Mouse (Mus musculus) small intestine, adult 2 months (tissue): ENCODE measurements at regions not wholly inside any gene's neighbourhood (a gene's known extent, or its start where the extent isn't known, plus 50 kb on each side); places are given as distances from the start of the nearest gene placed in this dataset.

Source experiments
- CTCF ChIP-seq: fragments of 200-500 bp; IDR thresholded peaks from 2 replicates; pipeline ENCODE4 v1.5.1; 2012; ENCODE audit warnings: low read depth, mild to moderate bottlenecking, control low read depth, inconsistent platforms, low read length, moderate library complexity, mixed read lengths; ENCODE audit not compliant: insufficient replicate concordance, insufficient read length; ENCODE audit errors: extremely low read depth
- POLR2A ChIP-seq: fragments of 200-500 bp; IDR thresholded peaks from 2 replicates; pipeline ENCODE4 v1.6.1; 2012; ENCODE audit warnings: low read depth, mild to moderate bottlenecking, control low read depth, inconsistent platforms, low read length, moderate library complexity

GRCm38 (mm10) chr7:134519372-134519975, 134.0 kb upstream of the D7Ertd443e start:
- no peak for TF ChIP-seq CTCF
- TF ChIP-seq POLR2A = no peak
